ENCODE assay signal across 23 mouse cellular contexts in the genomic region with DNA sequence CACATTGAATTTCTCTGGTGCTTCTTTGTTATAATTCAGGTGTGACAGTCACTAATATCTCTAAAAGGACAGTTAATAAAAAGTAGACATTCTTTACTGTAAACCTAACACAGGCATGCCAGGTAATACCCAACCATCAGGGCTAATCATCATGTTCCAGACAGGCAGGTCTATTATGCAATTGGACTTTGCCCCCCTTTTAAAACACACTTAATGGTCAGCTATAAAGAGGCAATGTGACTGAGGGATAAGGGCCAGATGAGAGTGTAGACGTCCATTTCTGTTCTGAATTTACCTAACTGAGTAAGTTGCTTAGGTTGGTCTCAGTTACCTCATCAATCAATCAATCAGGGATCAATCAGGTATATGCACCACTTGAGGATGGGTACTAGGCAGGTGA.
"Had no signal": no experiment of that assay in that cellular context is flagged by ENCODE, and none has a peak within 500 bp of the region (broad histone marks: within the 10 kb centered on the region; RNA-seq: fewer than 3 reads in every experiment).

No protein-coding gene starts in this region.

- H3K27me3 ChIP-seq: heart, embryonic 13.5 days; heart, embryonic 15.5 days; hindbrain, embryonic 13.5 days; hindbrain, embryonic 15.5 days; limb, embryonic 12.5 days; liver, embryonic 12.5 days had no signal

- H3K9me3 ChIP-seq: heart, embryonic 13.5 days; heart, embryonic 15.5 days; hindbrain, embryonic 13.5 days; limb, embryonic 10.5 days; liver, embryonic 12.5 days had no signal

- ATAC-seq: forebrain, embryonic 16.5 days; hindbrain, postnatal 0 days; liver, embryonic 12.5 days had no signal

- H3K4me1 ChIP-seq: heart, embryonic 13.5 days; heart, embryonic 15.5 days; hindbrain, embryonic 13.5 days; hindbrain, embryonic 15.5 days; limb, embryonic 10.5 days; limb, embryonic 12.5 days; liver, embryonic 12.5 days had no signal

- H3K36me3 ChIP-seq: heart, embryonic 13.5 days; heart, embryonic 15.5 days; hindbrain, embryonic 13.5 days; hindbrain, embryonic 15.5 days; limb, embryonic 10.5 days; limb, embryonic 12.5 days; liver, embryonic 12.5 days had no signal

- H3K4me3 ChIP-seq: gastrocnemius, adult 2 months; heart, adult 2 months; heart, embryonic 13.5 days; heart, embryonic 15.5 days; hindbrain, embryonic 13.5 days; hindbrain, embryonic 15.5 days; layer of hippocampus, adult 2 months; left cerebral cortex, adult 2 months; limb, embryonic 10.5 days; limb, embryonic 12.5 days; liver, embryonic 12.5 days had no signal

- H3K9ac ChIP-seq: heart, embryonic 13.5 days; heart, embryonic 15.5 days; hindbrain, embryonic 13.5 days; hindbrain, embryonic 15.5 days; limb, embryonic 12.5 days; liver, embryonic 12.5 days; liver, embryonic 14.5 days had no signal

- DNase-seq: gastrocnemius, adult 2 months; gastrocnemius, postnatal 10 days; gastrocnemius, postnatal 36 days; heart, adult 2 months; heart, postnatal 14 days; heart, postnatal 36 days; kidney, adult 18-20 months; kidney, postnatal 14 days; liver had no signal

- H3K27ac ChIP-seq: gastrocnemius, adult 2 months; heart, adult 2 months; heart, embryonic 13.5 days; heart, embryonic 15.5 days; hindbrain, embryonic 13.5 days; hindbrain, embryonic 15.5 days; hindbrain, postnatal 0 days; kidney, postnatal 0 days; layer of hippocampus, adult 2 months; left cerebral cortex, adult 2 months; limb, embryonic 10.5 days; limb, embryonic 12.5 days; liver, embryonic 12.5 days; liver, embryonic 14.5 days had no signal

- H3K4me2 ChIP-seq: heart, embryonic 11.5 days; heart, embryonic 13.5 days; heart, embryonic 15.5 days; hindbrain, embryonic 13.5 days; hindbrain, embryonic 15.5 days; limb, embryonic 12.5 days; liver, embryonic 12.5 days had no signal
